Mouse (Mus musculus) right cerebral cortex, postnatal 4 days (tissue): ENCODE measurements around the gene Nsun4.
A peak's percentile ranks its signal among the peaks of the same experiment; 100 is the strongest.

ENCODE experiments used
- DNase-seq: peaks from one replicate; pipeline ENCODE4 v3.0.0-alpha.2; 2022

Nsun4 gene

GRCm38 (mm10) chr4:116053399-116053961 is at the start of gene Nsun4:
Gene Nsun4 (minus strand): TSS chr4:116053876.
- peak; percentile 81 for DNase-seq

- DNase-seq = no peak
Observed at GRCm38 (mm10) chr4:116100959-116101358, 47.3 kb upstream of the Nsun4 start.

- no peak for DNase-seq
Observed at GRCm38 (mm10) chr4:116097211-116097610, 43.5 kb upstream of the Nsun4 start.

- DNase-seq = no peak
Observed at GRCm38 (mm10) chr4:116096291-116096690, 42.6 kb upstream of the Nsun4 start.

- no peak for DNase-seq
Observed at GRCm38 (mm10) chr4:116088510-116089249, 35.0 kb upstream of the Nsun4 start.

GRCm38 (mm10) chr4:116077240-116078095 is 23.8 kb upstream of the Nsun4 start:
- no peak for DNase-seq

- peak; percentile 32 for DNase-seq
Observed at GRCm38 (mm10) chr4:116076369-116077231, 22.9 kb upstream of the Nsun4 start.

- peak; percentile 68 for DNase-seq
Observed at GRCm38 (mm10) chr4:116075631-116076368, 22.1 kb upstream of the Nsun4 start.

- DNase-seq = peak; percentile 95
Observed at GRCm38 (mm10) chr4:116074861-116075620, 21.4 kb upstream of the Nsun4 start, which contains the start of the genes Uqcrh and Lrrc41. Gene Uqcrh (minus strand): TSS chr4:116075071. Gene Lrrc41 (plus strand): TSS chr4:116075269.

- DNase-seq = no peak
Observed at GRCm38 (mm10) chr4:116074145-116074675, 20.5 kb upstream of the Nsun4 start.

- no peak for DNase-seq
Observed at GRCm38 (mm10) chr4:116073146-116073545, 19.5 kb upstream of the Nsun4 start.

- DNase-seq = no peak
Observed at GRCm38 (mm10) chr4:116070116-116070515, 16.4 kb upstream of the Nsun4 start.

- no peak for DNase-seq
Observed at GRCm38 (mm10) chr4:116063855-116064254, 10.2 kb upstream of the Nsun4 start.

- no peak for DNase-seq
Observed at GRCm38 (mm10) chr4:116059012-116059726, 5.5 kb upstream of the Nsun4 start.

GRCm38 (mm10) chr4:116057559-116057958 is 3.9 kb upstream of the Nsun4 start:
- DNase-seq = no peak

GRCm38 (mm10) chr4:116052526-116053293 is 966 bp downstream of the Nsun4 start:
- DNase-seq = peak; percentile 11

- DNase-seq = no peak
Observed at GRCm38 (mm10) chr4:116049211-116049610, 4.5 kb downstream of the Nsun4 start.

- no peak for DNase-seq
Observed at GRCm38 (mm10) chr4:116048130-116048920, 5.4 kb downstream of the Nsun4 start.
